Mouse (Mus musculus): Measurements from ENCODE around the gene Mbnl2.

The Mbnl2 gene

GRCm38 (mm10) chr14:120273766-120274165 is 1.7 kb upstream of the Mbnl2 start:
- in situ Hi-C loops (cut with MboI, MseI) = no loop called here

GRCm38 (mm10) chr14:120274746-120275145 is 723 bp upstream of the Mbnl2 start:
- in situ Hi-C loops (cut with MboI, MseI) = loop anchor here (5.0 to 25.0 kb wide), 2 partner anchors 53 to 1587 kb away; no protein-coding TSS in a partner anchor

- in situ Hi-C loops (cut with MboI, MseI) = loop anchor here (5.0 to 25.0 kb wide), 2 partner anchors 51 to 1589 kb away; no protein-coding TSS in a partner anchor
These were observed 1.0 kb downstream of the Mbnl2 start for GRCm38 (mm10) chr14:120276343-120277080.

- in situ Hi-C loops (cut with MboI, MseI) = loop anchor here (5.0 to 25.0 kb wide), 2 partner anchors 50 to 1590 kb away; no protein-coding TSS in a partner anchor
These were observed 1.7 kb downstream of the Mbnl2 start for GRCm38 (mm10) chr14:120277081-120277656.

GRCm38 (mm10) chr14:120278290-120279244 is 3.1 kb downstream of the Mbnl2 start:
- in situ Hi-C loops (cut with MboI, MseI) = loop anchor here (5.0 to 25.0 kb wide), 2 partner anchors 49 to 1591 kb away; no protein-coding TSS in a partner anchor

- in situ Hi-C loops (cut with MboI, MseI) = loop anchor here (25.0 kb wide), 1 partner anchor 1593 kb away; no protein-coding TSS in a partner anchor
These were observed 4.7 kb downstream of the Mbnl2 start for GRCm38 (mm10) chr14:120280136-120280535.

GRCm38 (mm10) chr14:120283787-120284186 is 8.3 kb downstream of the Mbnl2 start:
- in situ Hi-C loops (cut with MboI, MseI) = loop anchor here (25.0 kb wide), 1 partner anchor 1596 kb away; no protein-coding TSS in a partner anchor

- in situ Hi-C loops (cut with MboI, MseI) = loop anchor here (25.0 kb wide), 1 partner anchor 1597 kb away; no protein-coding TSS in a partner anchor
These were observed 9.0 kb downstream of the Mbnl2 start for GRCm38 (mm10) chr14:120284504-120284903.

GRCm38 (mm10) chr14:120287121-120287986 is 11.9 kb downstream of the Mbnl2 start:
- in situ Hi-C loops (cut with MboI, MseI) = loop anchor here (25.0 kb wide), 1 partner anchor 1600 kb away; no protein-coding TSS in a partner anchor

GRCm38 (mm10) chr14:120287987-120288275 is 12.5 kb downstream of the Mbnl2 start:
- in situ Hi-C loops (cut with MboI, MseI) = loop anchor here (25.0 kb wide), 1 partner anchor 1601 kb away; no protein-coding TSS in a partner anchor

GRCm38 (mm10) chr14:120288378-120289002 is 13.0 kb downstream of the Mbnl2 start:
- in situ Hi-C loops (cut with MboI, MseI) = loop anchor here (25.0 kb wide), 1 partner anchor 1601 kb away; no protein-coding TSS in a partner anchor

- in situ Hi-C loops (cut with MboI, MseI) = loop anchor here (25.0 kb wide), 1 partner anchor 1602 kb away; no protein-coding TSS in a partner anchor
These were observed 13.6 kb downstream of the Mbnl2 start for GRCm38 (mm10) chr14:120289065-120289464.

GRCm38 (mm10) chr14:120289528-120289927 is 14.1 kb downstream of the Mbnl2 start:
- in situ Hi-C loops (cut with MboI, MseI) = loop anchor here (25.0 kb wide), 1 partner anchor 1602 kb away; no protein-coding TSS in a partner anchor

- in situ Hi-C loops (cut with MboI, MseI) = loop anchor here (25.0 kb wide), 1 partner anchor 1604 kb away; no protein-coding TSS in a partner anchor
These were observed 15.8 kb downstream of the Mbnl2 start for GRCm38 (mm10) chr14:120291226-120291757.

GRCm38 (mm10) chr14:120292133-120292532 is 16.7 kb downstream of the Mbnl2 start:
- in situ Hi-C loops (cut with MboI, MseI) = loop anchor here (25.0 kb wide), 1 partner anchor 1605 kb away; no protein-coding TSS in a partner anchor

GRCm38 (mm10) chr14:120292617-120293195 is 17.2 kb downstream of the Mbnl2 start:
- in situ Hi-C loops (cut with MboI, MseI) = loop anchor here (25.0 kb wide), 1 partner anchor 1605 kb away; no protein-coding TSS in a partner anchor

- in situ Hi-C loops (cut with MboI, MseI) = loop anchor here (25.0 kb wide), 1 partner anchor 1607 kb away; no protein-coding TSS in a partner anchor
These were observed 19.0 kb downstream of the Mbnl2 start for GRCm38 (mm10) chr14:120294480-120294879.

GRCm38 (mm10) chr14:120295355-120296220 is 20.1 kb downstream of the Mbnl2 start:
- in situ Hi-C loops (cut with MboI, MseI) = loop anchor here (25.0 kb wide), 1 partner anchor 1608 kb away; no protein-coding TSS in a partner anchor
